Mouse (Mus musculus): Measurements from ENCODE around the gene Crim1.

DNA sequence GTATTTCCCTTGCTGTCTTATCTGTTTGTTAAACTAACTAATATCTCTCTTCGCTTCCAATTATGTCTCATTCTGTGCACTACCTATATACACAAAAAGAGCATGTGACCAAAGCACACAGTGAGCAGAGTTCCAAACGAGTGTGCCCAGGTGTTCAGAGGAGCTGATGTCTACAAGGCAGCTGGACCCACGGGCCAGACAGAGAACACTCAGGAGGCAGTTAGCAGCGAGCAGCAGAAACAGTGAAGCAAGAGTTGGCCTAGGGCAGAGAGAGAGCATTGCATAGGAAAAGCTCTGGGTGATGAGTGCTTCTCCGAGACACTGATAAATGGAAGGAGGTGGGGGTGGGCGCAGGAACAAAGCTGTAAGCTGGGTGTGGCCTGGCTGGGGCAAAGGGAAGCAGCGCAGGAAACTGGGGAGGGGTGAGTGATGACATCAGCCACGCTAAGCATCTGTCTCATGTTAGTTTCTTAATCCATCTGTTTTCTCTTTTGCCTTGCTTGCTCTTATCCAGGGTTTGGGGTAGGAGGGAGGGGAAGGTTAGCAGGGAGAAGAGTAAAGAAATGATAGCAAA lies 99.0 kb downstream of the Crim1 start:
- TF ChIP-seq MYOD1 (IDR thresholded peaks at IDR 0.05; ENCODE audit: control insufficient read depth, insufficient read length, low read depth), result no peak
- TF ChIP-seq USF1 (IDR thresholded peaks at IDR 0.05; ENCODE audit: low read depth), result no peak
- no peak for TF ChIP-seq CTCF (IDR thresholded peaks at IDR 0.05; ENCODE audit: control insufficient read depth, insufficient read depth, insufficient read length)
- TF ChIP-seq MYOG (IDR thresholded peaks at IDR 0.05; ENCODE audit: control insufficient read depth, extremely low read depth, insufficient read length), result no peak

Data from C2C12 (cell line).